Mouse (Mus musculus): ENCODE results near the gene Rfx8. TPM values are rescaled to one million over a fixed set of nuclear protein-coding genes. Genes with fewer than 3 reads are reported as not detected.

The Rfx8 gene
- polyA plus RNA-seq, 1 experiment = 0.31 TPM

DNA sequence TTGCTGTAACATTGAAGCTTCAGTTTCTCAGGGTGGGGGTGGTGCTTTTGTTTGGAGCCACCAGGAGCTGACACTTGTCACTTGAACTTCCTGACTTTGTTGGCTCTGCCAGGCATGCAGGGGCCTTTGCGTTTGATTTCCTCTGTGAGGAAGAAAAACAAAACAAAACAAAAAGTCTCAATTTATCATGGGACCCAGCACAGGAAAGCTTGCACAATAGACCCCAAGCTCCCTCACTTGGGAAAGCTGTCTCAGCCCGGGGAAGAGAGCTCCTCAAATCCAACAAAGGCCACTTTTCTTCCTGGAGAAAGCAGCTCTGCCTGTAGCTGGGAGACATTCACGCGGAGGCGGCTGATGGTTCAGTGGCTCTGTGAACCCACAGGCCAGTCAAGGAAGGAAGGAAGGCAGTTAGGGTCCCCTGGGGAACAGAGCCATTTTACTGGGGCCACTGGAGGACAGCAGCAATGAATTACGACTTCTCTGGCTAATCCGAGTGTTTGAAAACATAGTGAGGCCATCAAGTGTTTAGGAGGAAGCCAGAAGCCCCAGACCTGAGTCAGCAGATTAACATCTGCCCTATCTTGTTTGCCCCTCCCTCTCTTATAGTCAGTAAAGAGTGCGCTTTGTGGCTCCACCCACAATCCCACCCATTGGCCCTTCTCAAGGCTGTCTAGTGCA is 15.3 kb upstream of the Rfx8 start:
- no peak overlapping the region for H3K4me3 ChIP-seq (ENCODE audit: insufficient read depth, low read length)
- peaks cover 1% of the 10 kb centered on the region; the same call in 1 of the 2 replicates for H3K4me1 ChIP-seq (ENCODE audit: control insufficient read depth, insufficient read depth, low read length)
- no peak for TF ChIP-seq POLR2A (IDR thresholded peaks at IDR 0.05; ENCODE audit: extremely low read depth, insufficient read depth, low read length)
- TF ChIP-seq CTCF (IDR thresholded peaks at IDR 0.05; ENCODE audit: extremely low read depth, insufficient read depth, low read length) = no peak
- H3K27ac ChIP-seq (ENCODE audit: insufficient read depth, low read length) = no peak overlapping the region

DNA sequence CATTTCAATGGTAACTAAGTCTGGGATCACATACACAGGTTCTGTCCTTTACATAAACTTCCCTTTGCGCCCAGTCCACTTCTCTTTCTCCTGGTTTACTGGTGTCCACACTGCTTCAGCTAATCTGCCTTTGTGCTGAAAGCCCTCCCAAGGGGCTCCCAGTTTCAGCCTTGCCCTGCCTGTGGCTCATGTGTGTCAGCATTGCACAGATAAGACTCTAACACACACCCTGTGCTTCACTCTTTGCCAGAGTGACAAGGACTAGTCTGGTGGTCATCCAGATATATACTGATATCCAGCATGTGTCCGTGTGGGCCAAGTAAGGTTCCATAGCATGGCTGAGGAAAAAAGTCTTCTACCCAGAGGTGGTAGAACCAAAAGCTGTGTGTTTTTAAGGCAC is 14.7 kb upstream of the Rfx8 start:
- Histone ChIP-seq H3K27ac (ENCODE audit: insufficient read depth, low read length) (no peak overlapping the region), H3K4me3 (ENCODE audit: insufficient read depth, low read length) (no peak overlapping the region), H3K4me1 (ENCODE audit: control insufficient read depth, insufficient read depth, low read length) (no peaks in the 10 kb centered on the region)
- TF ChIP-seq POLR2A (IDR thresholded peaks at IDR 0.05; ENCODE audit: extremely low read depth, insufficient read depth, low read length) = no peak
- TF ChIP-seq CTCF (IDR thresholded peaks at IDR 0.05; ENCODE audit: extremely low read depth, insufficient read depth, low read length) = no peak

DNA sequence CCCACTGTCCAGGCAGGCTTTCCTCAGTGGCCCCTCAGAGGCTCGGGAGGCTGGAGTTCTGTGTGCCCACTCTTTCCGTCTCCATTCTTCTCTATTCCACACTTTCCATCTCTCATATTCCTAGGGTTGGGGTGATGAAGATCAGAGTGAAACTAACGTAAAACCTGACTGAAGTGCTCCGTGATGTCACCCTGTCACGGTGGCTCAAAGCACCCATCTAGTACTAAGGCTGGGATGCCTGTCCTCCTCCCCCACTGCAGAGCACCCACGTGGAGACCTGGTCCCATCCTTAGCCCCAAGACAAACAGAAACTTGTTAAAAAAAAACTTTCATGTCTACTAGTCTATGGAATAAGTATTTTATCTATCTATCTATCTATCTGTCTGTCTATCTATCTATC is 14.1 kb upstream of the Rfx8 start:
- H3K4me1 ChIP-seq (ENCODE audit: control insufficient read depth, insufficient read depth, low read length) = no peaks in the 10 kb centered on the region
- H3K4me3 ChIP-seq (ENCODE audit: insufficient read depth, low read length) = no peak overlapping the region
- TF ChIP-seq POLR2A (IDR thresholded peaks at IDR 0.05; ENCODE audit: extremely low read depth, insufficient read depth, low read length) = no peak
- no peak overlapping the region for H3K27ac ChIP-seq (ENCODE audit: insufficient read depth, low read length)

DNA sequence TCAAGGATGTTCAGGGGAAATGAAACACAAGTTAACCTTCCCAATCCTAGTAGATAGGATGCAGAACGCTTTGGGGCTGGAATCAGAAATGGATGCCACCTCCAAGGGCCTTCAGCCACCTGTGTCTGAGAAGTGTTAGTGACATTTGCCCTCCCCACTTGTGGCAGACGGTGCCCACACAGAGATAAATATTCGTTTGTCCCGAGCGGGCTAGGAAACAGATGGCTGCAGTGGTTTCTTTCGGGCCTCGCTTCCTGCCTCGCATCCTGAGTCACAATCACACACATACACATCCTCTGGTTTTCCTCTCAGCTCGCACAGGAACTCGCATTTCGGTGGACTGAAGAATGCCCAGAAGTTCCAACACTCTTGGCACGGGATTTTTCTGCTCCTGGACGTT is 13.5 kb upstream of the Rfx8 start:
- no peak overlapping the region for H3K4me3 ChIP-seq (ENCODE audit: insufficient read depth, low read length)
- no peak overlapping the region for H3K27ac ChIP-seq (ENCODE audit: insufficient read depth, low read length)
- TF ChIP-seq CTCF (IDR thresholded peaks at IDR 0.05; ENCODE audit: extremely low read depth, insufficient read depth, low read length) (no peak), POLR2A (IDR thresholded peaks at IDR 0.05; ENCODE audit: extremely low read depth, insufficient read depth, low read length) (no peak)
- H3K4me1 ChIP-seq (ENCODE audit: control insufficient read depth, insufficient read depth, low read length) = no peaks in the 10 kb centered on the region

DNA sequence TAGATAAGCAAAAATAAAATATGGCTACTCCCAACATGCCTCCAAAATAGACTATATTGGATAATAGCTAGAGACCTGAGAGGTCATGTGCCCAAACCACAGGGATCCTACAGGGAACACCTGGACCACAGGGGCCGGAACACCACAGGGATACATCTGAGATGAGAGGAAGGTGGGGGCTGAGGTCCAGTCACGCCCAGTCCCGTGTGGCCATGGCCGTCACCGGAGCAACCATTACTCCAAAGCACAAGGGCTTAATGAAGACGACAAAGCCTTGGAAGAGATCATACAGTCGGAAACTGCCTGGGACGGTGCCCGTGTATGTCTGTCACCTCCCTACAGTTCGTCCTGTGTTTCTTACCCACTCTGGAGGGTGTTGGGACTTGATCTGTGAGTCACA is 13.1 kb upstream of the Rfx8 start:
- no peak overlapping the region for H3K4me3 ChIP-seq (ENCODE audit: insufficient read depth, low read length)
- no peaks in the 10 kb centered on the region for H3K4me1 ChIP-seq (ENCODE audit: control insufficient read depth, insufficient read depth, low read length)
- no peak overlapping the region for H3K27ac ChIP-seq (ENCODE audit: insufficient read depth, low read length)
- no peak for TF ChIP-seq POLR2A (IDR thresholded peaks at IDR 0.05; ENCODE audit: extremely low read depth, insufficient read depth, low read length)
- no peak for TF ChIP-seq CTCF (IDR thresholded peaks at IDR 0.05; ENCODE audit: extremely low read depth, insufficient read depth, low read length)

DNA sequence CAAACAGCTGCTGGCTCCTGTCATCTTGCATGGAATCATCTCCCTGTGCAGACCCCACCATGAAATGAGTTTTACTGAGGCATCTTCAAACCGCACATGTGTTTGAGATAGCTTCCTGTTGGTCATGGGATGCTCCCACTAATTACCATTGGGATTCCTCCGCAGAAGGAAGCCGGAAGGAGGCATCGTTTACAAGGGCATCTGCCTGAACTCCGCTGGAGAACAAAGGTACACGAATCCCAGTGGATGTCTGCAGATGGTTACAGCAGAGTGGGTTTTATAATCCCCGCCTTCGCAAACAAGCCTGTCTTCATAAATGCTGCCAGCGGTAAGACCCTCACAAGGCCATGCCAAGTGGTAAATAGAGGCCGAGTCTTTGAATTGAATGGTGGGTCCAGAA is 11.3 kb upstream of the Rfx8 start:
- no peaks in the 10 kb centered on the region for H3K4me1 ChIP-seq (ENCODE audit: control insufficient read depth, insufficient read depth, low read length)
- no peak overlapping the region for H3K4me3 ChIP-seq (ENCODE audit: insufficient read depth, low read length)
- H3K27ac ChIP-seq (ENCODE audit: insufficient read depth, low read length) = no peak overlapping the region
- TF ChIP-seq POLR2A (IDR thresholded peaks at IDR 0.05; ENCODE audit: extremely low read depth, insufficient read depth, low read length) (no peak), CTCF (IDR thresholded peaks at IDR 0.05; ENCODE audit: extremely low read depth, insufficient read depth, low read length) (no peak)

DNA sequence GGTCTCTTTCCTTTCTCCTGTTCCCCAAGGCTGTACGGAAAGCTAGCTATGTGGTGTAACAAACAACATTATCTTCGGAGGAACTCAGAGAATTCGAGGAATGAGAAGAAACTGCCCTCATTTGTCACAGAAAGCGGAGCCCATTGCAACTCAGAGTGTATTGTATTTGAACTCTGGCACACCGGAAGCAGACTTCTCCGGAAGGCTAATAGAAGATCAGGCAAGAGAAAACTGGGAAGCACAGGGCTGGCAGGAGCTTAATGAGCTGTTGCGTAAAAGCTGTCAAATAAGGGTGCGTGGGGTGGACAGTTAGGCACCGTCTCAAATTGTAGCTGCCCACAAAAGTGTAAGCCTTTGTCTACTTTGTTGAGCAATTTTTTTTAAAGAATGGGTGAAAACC is 10.7 kb upstream of the Rfx8 start:
- H3K4me3 ChIP-seq (ENCODE audit: insufficient read depth, low read length) = no peak overlapping the region
- H3K4me1 ChIP-seq (ENCODE audit: control insufficient read depth, insufficient read depth, low read length) = no peaks in the 10 kb centered on the region
- no peak overlapping the region for H3K27ac ChIP-seq (ENCODE audit: insufficient read depth, low read length)
- TF ChIP-seq CTCF (IDR thresholded peaks at IDR 0.05; ENCODE audit: extremely low read depth, insufficient read depth, low read length) (no peak), POLR2A (IDR thresholded peaks at IDR 0.05; ENCODE audit: extremely low read depth, insufficient read depth, low read length) (no peak)

DNA sequence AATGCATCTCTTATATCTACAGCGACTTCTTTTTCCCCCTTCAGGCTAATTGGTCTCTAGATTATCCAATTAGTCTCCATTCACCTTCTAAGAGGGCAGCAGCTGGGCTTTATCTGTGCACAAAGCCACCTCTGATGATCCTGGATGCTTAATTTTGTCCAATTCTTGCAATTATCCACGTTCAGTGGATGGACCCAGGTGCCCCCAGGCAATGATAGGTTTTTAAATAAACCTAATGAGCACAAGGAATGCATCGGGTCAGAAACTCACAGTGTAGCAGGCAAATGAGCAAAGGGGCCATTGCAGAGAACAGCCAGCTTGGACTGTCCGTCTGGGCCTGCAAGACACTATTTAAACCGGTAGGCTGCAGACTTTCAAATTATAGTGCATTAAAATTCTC is 10.1 kb upstream of the Rfx8 start:
- no peak overlapping the region for H3K27ac ChIP-seq (ENCODE audit: insufficient read depth, low read length)
- no peaks in the 10 kb centered on the region for H3K4me1 ChIP-seq (ENCODE audit: control insufficient read depth, insufficient read depth, low read length)
- TF ChIP-seq POLR2A (IDR thresholded peaks at IDR 0.05; ENCODE audit: extremely low read depth, insufficient read depth, low read length) (no peak), CTCF (IDR thresholded peaks at IDR 0.05; ENCODE audit: extremely low read depth, insufficient read depth, low read length) (no peak)
- H3K4me3 ChIP-seq (ENCODE audit: insufficient read depth, low read length) = no peak overlapping the region

DNA sequence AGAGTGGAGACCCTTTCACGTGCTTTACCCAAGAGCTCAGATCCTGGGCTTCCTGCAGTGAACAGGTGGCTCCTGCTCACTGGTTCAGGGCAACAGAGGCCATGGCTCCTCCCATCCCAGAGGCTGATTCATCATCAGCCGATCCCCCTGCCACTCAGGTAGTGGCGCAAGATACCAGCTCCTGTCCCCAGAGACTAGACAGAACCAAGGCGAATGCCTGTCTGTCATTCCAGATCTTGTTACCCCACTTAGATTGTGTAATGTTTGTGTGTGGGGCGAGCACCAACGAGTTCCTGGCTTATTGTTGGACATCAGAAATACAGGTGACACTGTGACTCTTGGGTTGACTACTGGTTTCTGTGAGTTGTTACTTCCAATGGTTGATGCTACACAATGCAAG is 9.1 kb upstream of the Rfx8 start:
- Histone ChIP-seq H3K4me3 (ENCODE audit: insufficient read depth, low read length) (no peak overlapping the region), H3K27ac (ENCODE audit: insufficient read depth, low read length) (no peak overlapping the region), H3K4me1 (ENCODE audit: control insufficient read depth, insufficient read depth, low read length) (no peaks in the 10 kb centered on the region)
- no peak for TF ChIP-seq CTCF (IDR thresholded peaks at IDR 0.05; ENCODE audit: extremely low read depth, insufficient read depth, low read length)
- TF ChIP-seq POLR2A (IDR thresholded peaks at IDR 0.05; ENCODE audit: extremely low read depth, insufficient read depth, low read length) = no peak

DNA sequence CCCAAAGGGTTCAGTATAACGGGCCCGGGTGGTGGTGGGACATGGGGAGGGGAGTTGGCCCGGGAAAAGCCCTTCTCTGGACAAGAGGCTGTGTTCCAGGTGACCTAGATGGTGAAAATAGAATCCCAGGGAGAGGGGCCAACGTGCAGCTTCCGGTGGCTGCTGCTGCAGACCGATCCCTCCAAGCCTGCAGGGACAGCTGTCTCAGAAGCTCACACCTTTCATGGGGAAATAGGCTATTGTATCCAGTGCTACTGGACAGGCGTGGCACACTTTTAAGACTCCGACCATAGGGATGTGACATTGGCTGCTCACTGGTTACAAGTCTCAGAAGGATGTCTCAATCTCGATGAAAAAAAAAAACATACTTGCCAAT is 542 bp upstream of the Rfx8 start:
- Histone ChIP-seq H3K4me3 (ENCODE audit: insufficient read depth, low read length) (peak overlapping the region; percentile 37; the same call in 1 of the 2 replicates), H3K4me1 (ENCODE audit: control insufficient read depth, insufficient read depth, low read length) (peaks cover 2% of the 10 kb centered on the region; the same call in 1 of the 2 replicates), H3K27ac (ENCODE audit: insufficient read depth, low read length) (no peak overlapping the region)
- TF ChIP-seq POLR2A (IDR thresholded peaks at IDR 0.05; ENCODE audit: extremely low read depth, insufficient read depth, low read length) (no peak), CTCF (IDR thresholded peaks at IDR 0.05; ENCODE audit: extremely low read depth, insufficient read depth, low read length) (no peak)
